Mouse (Mus musculus) spleen, adult 2 months (tissue): Measurements from ENCODE around the gene Btbd18.

ENCODE experiments used
- CTCF ChIP-seq: fragments of 200-500 bp; IDR thresholded peaks from 2 replicates; pipeline ENCODE4 v1.5.1; 2011; ENCODE audit warnings: mild to moderate bottlenecking, inconsistent platforms; ENCODE audit not compliant: insufficient read depth, insufficient read length, insufficient replicate concordance; ENCODE audit errors: extremely low read depth
- POLR2A ChIP-seq: fragments of 200-500 bp; IDR thresholded peaks from 2 replicates; pipeline ENCODE4 v1.6.1; 2011; ENCODE audit warnings: low read depth, low read length, inconsistent platforms

DNA sequence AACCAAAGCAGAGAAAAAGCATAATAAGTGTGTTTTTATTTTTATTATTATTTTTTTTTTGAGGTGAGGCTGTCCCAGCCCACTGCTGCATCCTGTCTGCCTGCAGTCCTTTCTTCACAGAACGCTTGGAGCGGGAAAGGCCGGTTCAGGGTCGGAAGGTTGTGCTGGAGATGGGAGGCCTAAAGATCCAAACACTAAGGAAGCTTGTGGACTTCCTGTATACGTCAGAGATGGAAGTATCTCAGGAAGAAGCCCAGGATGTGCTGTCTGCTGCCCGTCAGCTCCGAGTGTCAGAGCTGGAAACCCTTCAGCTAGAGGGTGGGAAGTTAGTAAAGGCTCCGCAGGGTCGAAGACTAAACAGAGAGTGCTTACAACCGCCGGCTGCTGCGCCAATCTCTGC, 7.2 kb downstream of the Btbd18 start:
- TF ChIP-seq CTCF (no peak), POLR2A (no peak)
